Mouse (Mus musculus) embryonic facial prominence, embryonic 15.5 days (tissue): ENCODE data around the gene Rundc1. TPM values are rescaled to one million over a fixed set of nuclear protein-coding genes. Genes with fewer than 3 reads are reported as not detected.
"Not testable (repeated sequence)": the region's sequence is repeated elsewhere in the genome, so short reads cannot be mapped to it uniquely, and the experiment has no call there.

Experiments used
- ATAC-seq: fragments of 200-750 bp; cut with Nextera tagmentation; 2 replicates; pipeline ENCODE4 v1.8.0; 2017; ENCODE audit warnings: low read depth, moderate TSS enrichment; ENCODE audit not compliant: insufficient number of reproducible peaks, low FRiP score, low TSS enrichment
- H3K27ac ChIP-seq: fragments of 300-500 bp; sonication (generic); replicated peaks from 2 replicates; pipeline ENCODE4 v1.5.1; 2015; ENCODE audit warnings: mild to moderate bottlenecking, inconsistent platforms
- H3K27me3 ChIP-seq: fragments of 300-500 bp; sonication (generic); 2 replicates; pipeline ENCODE4 v1.6.1; 2015; ENCODE audit warnings: inconsistent platforms
- H3K36me3 ChIP-seq: fragments of 300-500 bp; sonication (generic); 2 replicates; pipeline ENCODE4 v1.6.1; 2015; ENCODE audit warnings: mild to moderate bottlenecking, inconsistent platforms
- H3K4me1 ChIP-seq: fragments of 300-500 bp; sonication (generic); 2 replicates; pipeline ENCODE4 v1.6.1; 2015; ENCODE audit warnings: inconsistent platforms
- H3K4me2 ChIP-seq: fragments of 300-500 bp; sonication (generic); replicated peaks from 2 replicates; pipeline ENCODE4 v1.6.1; 2015; ENCODE audit warnings: mild to moderate bottlenecking, inconsistent platforms
- H3K4me3 ChIP-seq: fragments of 300-500 bp; sonication (generic); replicated peaks from 2 replicates; pipeline ENCODE4 v1.5.1; 2015; ENCODE audit warnings: mild to moderate bottlenecking, inconsistent platforms
- H3K9ac ChIP-seq: fragments of 300-500 bp; sonication (generic); 2 replicates; pipeline ENCODE4 v1.6.1; 2015; ENCODE audit warnings: inconsistent platforms
- H3K9me3 ChIP-seq: fragments of 300-500 bp; sonication (generic); replicated peaks from 2 replicates; pipeline ENCODE4 v1.6.1; 2016; ENCODE audit warnings: inconsistent platforms
- WGBS: fragments of 180-500 bp; shearing (Covaris S2); methylation state at CpG from one replicate; pipeline ENCODE4 v1.1.7; 2015; 5-methylcytosine and 5-hydroxymethylcytosine counted together
- polyA plus RNA-seq: library from polyadenylated mRNA; unstranded; fragments of >200 nt; fragmentation: Nextera tagmentation; extraction: Ambion mirVana; gene quantifications from 2 replicates; pipeline ENCODE4 v1.2.1, GENCODE M21; 2015

Gene Rundc1
- polyA plus RNA-seq: 21.6 and 23.4 TPM in 2 replicates

DNA sequence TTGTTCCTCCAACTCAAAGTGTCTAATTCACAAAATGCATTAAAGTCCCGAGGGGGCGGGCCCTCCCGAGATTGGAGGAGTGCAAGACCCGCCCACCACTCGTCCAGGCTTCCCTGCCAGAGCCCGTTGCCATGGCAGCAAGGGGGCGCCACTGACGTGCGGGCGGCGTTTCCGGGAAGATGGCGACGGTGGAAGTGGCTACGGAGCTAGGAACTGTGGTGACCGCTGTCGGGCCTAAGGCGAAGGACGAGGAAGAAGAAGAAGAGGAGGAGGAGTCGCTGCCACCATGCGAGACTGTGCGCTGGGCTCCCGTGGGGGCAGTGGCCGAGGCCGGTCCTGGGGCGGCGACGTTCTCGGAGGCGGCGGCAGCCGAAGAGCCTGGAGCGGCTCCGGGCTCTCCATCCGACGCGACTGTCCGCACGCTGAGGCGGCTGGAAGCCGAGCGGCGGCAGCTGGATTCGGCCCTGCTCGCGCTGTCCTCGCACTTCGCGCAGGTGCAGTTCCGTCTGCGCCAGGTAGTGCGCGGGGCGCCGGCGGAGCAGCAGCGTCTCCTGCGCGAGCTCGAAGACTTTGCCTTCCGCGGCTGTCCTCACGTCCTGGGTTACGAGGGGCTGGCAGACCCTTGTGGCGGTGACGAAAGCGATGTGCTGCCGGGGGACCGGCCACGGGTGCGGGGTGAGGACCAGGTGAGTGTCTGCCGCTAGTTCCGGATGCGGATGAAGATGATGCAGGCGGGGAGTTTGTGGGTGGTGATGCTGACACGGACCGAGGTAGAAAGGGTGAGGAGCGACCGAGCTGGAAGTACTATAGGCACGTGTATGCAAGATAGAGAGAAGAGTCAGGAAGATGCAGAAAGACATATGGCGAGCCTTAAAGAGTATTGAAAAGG, at the start of gene Rundc1, which contains the start of gene Ptges3l:
Rundc1 (plus strand) TSS at position 161 of the 889 bp plus-strand sequence.
Ptges3l (minus strand) TSS at position 409 of the 889 bp plus-strand sequence.
- H3K4me2 ChIP-seq: peak within 1 kb of the TSS; percentile 90
- H3K4me1 ChIP-seq: peaks cover 30% of the 10 kb centered on the region
- no peaks in the 10 kb centered on the region for H3K9me3 ChIP-seq
- peak within 1 kb of the TSS; percentile 90 for H3K27ac ChIP-seq
- under 1% methylated on average over 81 of the region's 81 CpGs for WGBS
- H3K27me3 ChIP-seq: no peaks in the 10 kb centered on the region
- peak within 1 kb of the TSS; percentile 72 for H3K9ac ChIP-seq
- peak; percentile 92 for ATAC-seq
- H3K4me3 ChIP-seq: peak within 1 kb of the TSS; percentile 89
- H3K36me3 ChIP-seq: peaks cover 9% of the 10 kb centered on the region

DNA sequence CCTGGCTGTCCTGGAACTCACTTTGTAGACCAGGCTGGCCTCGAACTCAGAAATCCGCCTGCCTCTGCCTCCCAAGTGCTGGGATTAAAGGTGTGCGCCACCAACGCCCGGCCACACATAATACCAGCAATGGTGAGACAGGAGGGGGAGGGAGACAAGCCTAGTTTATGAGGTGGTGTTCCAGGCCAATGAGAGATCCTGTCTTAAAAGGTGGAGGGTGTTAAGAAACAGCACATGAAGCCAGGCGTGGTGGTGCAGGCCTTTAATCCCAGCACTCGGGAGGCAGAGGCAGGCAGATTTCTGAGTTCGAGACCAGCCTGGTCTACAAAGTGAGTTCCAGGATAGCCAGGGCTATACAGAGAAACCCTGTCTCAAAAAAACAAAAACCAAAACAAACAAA, 46.7 kb upstream of the Rundc1 start:
- H3K4me1 ChIP-seq, H3K27ac ChIP-seq, ATAC-seq, H3K36me3 ChIP-seq, H3K4me3 ChIP-seq, H3K27me3 ChIP-seq, H3K4me2 ChIP-seq, H3K9ac ChIP-seq, H3K9me3 ChIP-seq: not testable (repeated sequence)
- 93% methylated on average over 8 of the region's 8 CpGs for whole genome bisulfite sequencing

DNA sequence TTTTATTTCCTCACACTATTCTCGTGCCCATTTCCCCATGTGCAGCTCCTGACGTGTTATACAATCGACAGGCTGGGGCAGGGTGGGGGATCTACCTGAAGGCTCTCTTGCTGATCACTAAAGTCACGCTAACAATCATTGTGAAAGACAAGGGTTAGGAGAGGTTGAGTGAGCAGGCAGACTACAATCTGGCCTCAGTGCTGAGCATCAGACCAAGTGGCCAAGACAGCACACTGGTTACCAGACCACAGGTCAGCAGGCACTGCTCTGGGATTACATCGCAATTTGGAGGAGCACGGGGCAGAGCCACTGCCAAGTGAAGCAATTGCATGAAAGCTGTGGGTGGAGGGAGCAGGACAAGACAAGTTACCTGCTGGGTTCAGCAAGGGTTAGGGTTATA, 46.0 kb upstream of the Rundc1 start:
- no peak overlapping the region for H3K9ac ChIP-seq
- H3K9me3 ChIP-seq: no peaks in the 10 kb centered on the region
- H3K27me3 ChIP-seq: no peaks in the 10 kb centered on the region
- no peaks in the 10 kb centered on the region for H3K4me1 ChIP-seq
- H3K36me3 ChIP-seq: no peaks in the 10 kb centered on the region
- WGBS: 79% methylated on average over 6 of the region's 6 CpGs
- ATAC-seq: no peak
- no peak overlapping the region for H3K4me3 ChIP-seq
- no peak overlapping the region for H3K4me2 ChIP-seq
- no peak overlapping the region for H3K27ac ChIP-seq

- H3K36me3 ChIP-seq: no peaks in the 10 kb centered on the region
- H3K9me3 ChIP-seq: no peaks in the 10 kb centered on the region
- no peak overlapping the region for H3K27ac ChIP-seq
- H3K4me3 ChIP-seq: no peak overlapping the region
- no peaks in the 10 kb centered on the region for H3K4me1 ChIP-seq
- WGBS: 11% methylated on average over 4 of the region's 4 CpGs
- no peak overlapping the region for H3K4me2 ChIP-seq
- H3K27me3 ChIP-seq: no peaks in the 10 kb centered on the region
- no peak overlapping the region for H3K9ac ChIP-seq
- ATAC-seq: no peak
Observed at GRCm38 (mm10) chr11:101381817-101382216, 43.1 kb upstream of the Rundc1 start.

GRCm38 (mm10) chr11:101395110-101395509, 29.8 kb upstream of the Rundc1 start:
- no peak overlapping the region for H3K27ac ChIP-seq
- no peaks in the 10 kb centered on the region for H3K9me3 ChIP-seq
- H3K9ac ChIP-seq: no peak overlapping the region
- H3K4me3 ChIP-seq: no peak overlapping the region
- no peak for ATAC-seq
- WGBS: 4% methylated on average over 8 of the region's 8 CpGs
- H3K36me3 ChIP-seq: no peaks in the 10 kb centered on the region
- H3K4me1 ChIP-seq: 0 out of 2 replicates have a peak, but pooled peaks cover 5% of the 10 kb centered on the region
- no peaks in the 10 kb centered on the region for H3K27me3 ChIP-seq
- H3K4me2 ChIP-seq: no peak overlapping the region

GRCm38 (mm10) chr11:101415306-101415705, 9.6 kb upstream of the Rundc1 start:
- H3K4me1 ChIP-seq: peaks cover 9% of the 10 kb centered on the region; the same call in 1 of the 2 replicates
- ATAC-seq: no peak
- no peak overlapping the region for H3K4me3 ChIP-seq
- H3K27me3 ChIP-seq: no peaks in the 10 kb centered on the region
- no peak overlapping the region for H3K9ac ChIP-seq
- H3K27ac ChIP-seq: no peak overlapping the region
- H3K9me3 ChIP-seq: no peaks in the 10 kb centered on the region
- 76% methylated on average over 2 of the region's 2 CpGs for WGBS
- no peak overlapping the region for H3K4me2 ChIP-seq
- peaks cover 30% of the 10 kb centered on the region for H3K36me3 ChIP-seq

DNA sequence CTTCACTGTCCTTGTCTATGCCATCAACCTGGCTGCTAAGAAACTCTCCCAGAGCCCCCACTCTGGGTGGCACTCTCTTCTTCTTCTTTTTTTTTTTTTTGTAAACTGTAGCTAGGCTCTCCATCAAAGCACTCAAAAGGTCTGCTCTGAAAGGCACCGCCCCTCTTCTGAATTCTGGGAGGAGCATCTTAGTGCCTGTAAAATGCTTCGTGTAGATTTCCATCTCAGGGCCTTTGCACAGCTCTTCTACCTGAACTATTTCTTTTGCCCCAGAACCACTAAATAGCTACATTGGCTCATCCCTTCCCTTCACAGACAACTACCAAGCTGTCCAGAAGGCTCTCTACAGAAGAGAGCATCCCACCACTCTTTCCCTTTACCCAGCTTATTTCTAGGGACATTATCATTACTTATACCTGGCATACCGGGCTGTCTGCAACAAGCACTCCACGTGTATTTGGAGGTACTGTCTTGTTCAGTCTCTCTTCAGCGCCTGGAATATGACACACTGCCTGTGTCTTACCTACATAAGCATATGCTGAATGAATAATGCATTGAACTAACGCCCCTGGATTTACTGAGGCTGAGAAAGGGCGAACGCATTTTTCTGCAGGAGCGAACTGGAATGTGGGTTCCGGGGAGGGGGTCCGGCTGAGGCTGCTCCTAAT, 8.3 kb upstream of the Rundc1 start:
- H3K4me1 ChIP-seq: peaks cover 9% of the 10 kb centered on the region; the same call in 1 of the 2 replicates
- peak overlapping the region; percentile 72 for H3K9ac ChIP-seq
- H3K27ac ChIP-seq: peak overlapping the region; percentile 79
- H3K4me3 ChIP-seq: peak overlapping the region; percentile 85
- peak overlapping the region; percentile 73 for H3K4me2 ChIP-seq
- no peak; the same call in 1 of the 2 replicates for ATAC-seq
- 2% methylated on average over 11 of the region's 11 CpGs for whole genome bisulfite sequencing
- no peaks in the 10 kb centered on the region for H3K9me3 ChIP-seq
- peaks cover 18% of the 10 kb centered on the region; the same call in 1 of the 2 replicates for H3K36me3 ChIP-seq
- H3K27me3 ChIP-seq: no peaks in the 10 kb centered on the region

- under 1% methylated on average over 45 of the region's 45 CpGs for WGBS
- H3K27ac ChIP-seq: peak within 1 kb of the TSS; percentile 79
- H3K9ac ChIP-seq: peak within 1 kb of the TSS; percentile 72
- H3K36me3 ChIP-seq: peaks cover 11% of the 10 kb centered on the region; the same call in 1 of the 2 replicates
- ATAC-seq: peak; percentile 77
- no peaks in the 10 kb centered on the region for H3K9me3 ChIP-seq
- H3K27me3 ChIP-seq: no peaks in the 10 kb centered on the region
- peaks cover 9% of the 10 kb centered on the region; the same call in 1 of the 2 replicates for H3K4me1 ChIP-seq
- H3K4me3 ChIP-seq: peak within 1 kb of the TSS; percentile 85
- H3K4me2 ChIP-seq: peak within 1 kb of the TSS; percentile 73
Observed at GRCm38 (mm10) chr11:101417101-101417855, 7.6 kb upstream of the Rundc1 start, which contains the start of gene Aarsd1. Gene Aarsd1 (minus strand): TSS chr11:101417615.

DNA sequence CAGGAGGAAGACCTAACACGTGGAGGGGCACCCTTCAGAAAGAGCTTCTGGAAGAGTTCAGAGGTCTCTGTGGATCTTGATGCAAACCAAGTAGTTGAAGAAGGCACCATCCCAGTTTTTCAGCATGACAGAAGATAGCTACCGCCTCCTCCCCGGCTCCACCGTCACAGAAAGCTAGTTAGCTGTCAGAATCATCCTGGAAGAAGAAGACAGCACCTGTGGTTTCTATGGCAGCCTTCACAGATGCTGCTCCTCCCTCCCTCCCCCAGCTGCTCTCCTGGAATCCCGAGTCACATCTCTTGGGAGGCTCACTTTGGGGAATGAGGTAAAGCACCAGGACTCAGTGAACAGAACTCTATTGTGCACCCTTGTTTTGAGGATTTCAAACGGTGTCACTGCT, 5.9 kb upstream of the Rundc1 start:
- H3K36me3 ChIP-seq: no peaks in the 10 kb centered on the region
- H3K9me3 ChIP-seq: no peaks in the 10 kb centered on the region
- no peak for ATAC-seq
- H3K27me3 ChIP-seq: no peaks in the 10 kb centered on the region
- H3K4me3 ChIP-seq: no peak overlapping the region
- H3K4me2 ChIP-seq: no peak overlapping the region
- no peak overlapping the region for H3K9ac ChIP-seq
- H3K27ac ChIP-seq: no peak overlapping the region
- H3K4me1 ChIP-seq: peaks cover 14% of the 10 kb centered on the region
- WGBS: 54% methylated on average over 6 of the region's 6 CpGs

DNA sequence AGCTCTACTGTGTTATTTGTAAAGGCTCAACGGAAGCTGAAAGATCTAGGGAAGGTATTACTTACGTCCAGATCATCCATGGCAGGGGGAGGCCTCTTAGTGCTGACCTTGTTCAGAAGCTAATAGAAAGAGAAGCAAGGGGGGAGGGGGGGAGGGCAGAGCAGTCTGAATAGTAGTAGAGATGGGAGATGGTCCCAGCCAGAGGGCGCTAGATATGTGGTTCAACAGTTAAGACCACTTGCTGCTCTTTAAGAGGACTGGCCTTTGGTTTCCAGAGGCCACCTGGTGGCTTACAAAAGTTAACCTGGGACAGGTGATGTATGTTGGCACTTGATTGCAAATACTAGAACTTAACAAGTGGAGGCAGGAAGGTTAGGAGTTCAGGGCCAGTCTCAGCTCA, 5.3 kb upstream of the Rundc1 start:
- Histone ChIP-seq H3K4me2 (no peak overlapping the region), H3K9ac (no peak overlapping the region), H3K36me3 (no peaks in the 10 kb centered on the region), H3K27me3 (no peaks in the 10 kb centered on the region), H3K9me3 (no peaks in the 10 kb centered on the region), H3K4me1 (peaks cover 20% of the 10 kb centered on the region), H3K4me3 (no peak overlapping the region), H3K27ac (no peak overlapping the region)
- 32% methylated on average over 3 of the region's 3 CpGs for WGBS
- no peak for ATAC-seq

DNA sequence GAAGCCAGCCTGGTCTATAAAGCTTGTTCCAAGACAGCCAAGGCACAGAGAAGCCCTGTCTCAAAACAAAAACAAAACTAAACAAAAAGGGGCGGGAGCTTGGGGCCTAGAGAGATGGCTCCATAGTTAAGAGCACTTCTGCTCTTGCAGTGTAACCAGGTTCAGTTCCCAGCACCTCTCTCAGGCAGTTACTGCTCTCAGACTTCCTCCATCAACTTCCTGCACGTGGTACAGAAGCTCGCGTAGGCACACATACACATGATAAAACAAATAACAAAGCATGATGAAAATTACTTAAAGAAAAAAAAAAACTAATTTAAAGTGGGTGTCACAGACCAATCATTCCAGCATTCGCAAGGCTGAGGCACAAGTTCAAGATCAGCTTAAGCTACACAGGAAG, 4.7 kb upstream of the Rundc1 start:
- WGBS: 88% methylated on average over 5 of the region's 5 CpGs
- no peak for ATAC-seq
- H3K36me3 ChIP-seq: no peaks in the 10 kb centered on the region
- no peaks in the 10 kb centered on the region for H3K27me3 ChIP-seq
- H3K9ac ChIP-seq: no peak overlapping the region
- no peak overlapping the region for H3K4me3 ChIP-seq
- H3K9me3 ChIP-seq: no peaks in the 10 kb centered on the region
- H3K4me2 ChIP-seq: no peak overlapping the region
- H3K4me1 ChIP-seq: peaks cover 20% of the 10 kb centered on the region
- no peak overlapping the region for H3K27ac ChIP-seq
